Mouse (Mus musculus) spleen, adult 2 months (tissue): Measurements from ENCODE around the gene Frat2. TPM values are rescaled to one million over a fixed set of nuclear protein-coding genes. Genes with fewer than 3 reads are reported as not detected.

Experiments
- DNase-seq, 2 experiments: peaks; one replicate each; pipeline versions ENCODE4 v3.0.0 to v3.0.0-alpha.2; 2012 to 2021; ENCODE audit warnings: low spot score in 2 of 2, low read depth in 1 of 2
- H3K27ac ChIP-seq: fragments of 200-500 bp; 2 replicates; pipeline ENCODE4 v1.5.1; 2012; ENCODE audit warnings: low read length, inconsistent platforms; ENCODE audit not compliant: insufficient read depth
- H3K27me3 ChIP-seq: fragments of 200-500 bp; 2 replicates; pipeline ENCODE4 v1.6.1; 2012; ENCODE audit warnings: mild to moderate bottlenecking, moderate library complexity, low read length, inconsistent platforms; ENCODE audit not compliant: control insufficient read depth, insufficient read depth
- H3K36me3 ChIP-seq: fragments of 200-500 bp; 2 replicates; pipeline ENCODE4 v1.6.1; 2012; ENCODE audit warnings: mild to moderate bottlenecking, low read length, inconsistent platforms; ENCODE audit not compliant: control insufficient read depth, insufficient read depth
- H3K4me1 ChIP-seq: fragments of 200-500 bp; 2 replicates; pipeline ENCODE4 v1.6.1; 2011; ENCODE audit warnings: inconsistent platforms; ENCODE audit not compliant: control insufficient read depth, insufficient read depth, insufficient read length
- H3K4me3 ChIP-seq: fragments of 200-500 bp; 2 replicates; pipeline ENCODE4 v1.5.1; 2011; ENCODE audit warnings: mild to moderate bottlenecking, inconsistent platforms; ENCODE audit not compliant: insufficient read depth, insufficient read length; ENCODE audit errors: extremely low read depth
- CTCF ChIP-seq: fragments of 200-500 bp; IDR thresholded peaks from 2 replicates; pipeline ENCODE4 v1.5.1; 2011; ENCODE audit warnings: mild to moderate bottlenecking, inconsistent platforms; ENCODE audit not compliant: insufficient read depth, insufficient read length, insufficient replicate concordance; ENCODE audit errors: extremely low read depth
- POLR2A ChIP-seq: fragments of 200-500 bp; IDR thresholded peaks from 2 replicates; pipeline ENCODE4 v1.6.1; 2011; ENCODE audit warnings: low read depth, low read length, inconsistent platforms
- WGBS: fragments of 180-500 bp; shearing (Covaris S2); methylation state at CpG from one replicate; pipeline ENCODE4 v1.1.7; 2018; 5-methylcytosine and 5-hydroxymethylcytosine counted together
- polyA plus RNA-seq: library from polyadenylated mRNA; depleted of rRNA; stranded (reverse); fragments of >200 nt; gene quantifications from 2 replicates; pipeline ENCODE4 v1.2.3, GENCODE M21; 2012; rRNA removed

Frat2 gene
- polyA plus RNA-seq, 1 experiment, result 7.6 TPM

DNA sequence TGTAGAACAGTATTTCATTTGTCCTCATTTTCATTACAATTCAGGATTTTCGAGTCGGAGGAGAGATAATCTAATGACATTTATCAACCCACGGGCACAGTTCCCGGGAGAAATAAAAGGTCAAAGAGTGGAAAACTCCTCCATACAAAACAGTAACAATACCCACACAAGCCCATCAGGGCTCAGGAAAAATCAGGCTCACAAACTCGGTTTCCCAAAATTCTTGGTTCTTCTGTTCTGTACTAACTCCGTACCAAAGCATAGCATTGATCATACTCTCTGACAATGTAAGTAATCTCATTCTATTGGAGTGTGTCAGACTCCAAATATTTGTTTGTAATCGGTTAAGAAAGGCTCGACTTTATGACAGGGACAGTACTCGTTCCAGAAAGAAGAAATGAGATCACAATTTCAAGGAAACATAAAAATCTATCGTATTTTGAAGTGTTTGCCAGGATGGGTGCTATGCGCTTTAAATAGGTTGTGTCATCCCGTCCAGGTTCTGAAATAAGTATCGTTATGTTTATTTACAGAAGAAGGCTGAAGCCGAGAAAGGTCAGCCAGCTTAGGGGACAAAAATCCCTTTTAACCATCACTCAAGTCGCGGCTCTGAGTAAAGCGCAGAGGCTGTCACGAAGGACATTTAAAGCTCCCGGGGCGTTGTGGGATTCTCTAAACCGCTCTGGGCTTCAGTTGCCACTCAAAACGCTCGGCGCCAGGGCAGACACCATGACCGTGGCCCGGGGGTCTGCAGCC is 46.8 kb downstream of the Frat2 start:
- Histone ChIP-seq H3K4me1 (no peaks in the 10 kb centered on the region; the same call in 1 of the 2 replicates), H3K36me3 (no peaks in the 10 kb centered on the region), H3K4me3 (peak overlapping the region; percentile 97), H3K27ac (peak overlapping the region; percentile 26), H3K27me3 (no peaks in the 10 kb centered on the region)
- DNase-seq, result no peak
- no peak for TF ChIP-seq POLR2A
- 7% methylated on average over 26 of the region's 26 CpGs for WGBS

DNA sequence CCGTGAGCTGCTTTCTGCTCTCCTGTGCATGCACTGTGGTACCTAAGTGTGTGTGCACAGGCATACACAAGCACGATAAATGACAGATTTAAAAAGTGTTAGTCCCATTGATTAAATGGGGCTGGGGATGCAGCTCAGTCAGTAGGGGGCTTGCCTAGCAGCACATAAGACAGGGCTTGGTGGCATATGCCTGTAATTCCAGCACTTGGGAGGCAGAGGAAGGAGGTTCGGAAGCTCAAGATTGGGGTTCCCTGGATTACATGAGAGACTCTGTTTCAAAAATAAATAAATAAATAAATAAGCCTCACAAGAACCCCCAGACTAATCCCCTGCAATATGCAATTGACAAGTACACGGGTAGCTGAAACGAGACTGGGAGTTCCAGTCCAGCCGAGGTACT is 47.5 kb downstream of the Frat2 start:
- TF ChIP-seq POLR2A, result no peak
- TF ChIP-seq CTCF, result no peak
- 68% methylated on average over 6 of the region's 6 CpGs for WGBS
- H3K36me3 ChIP-seq, result no peaks in the 10 kb centered on the region
- no peaks in the 10 kb centered on the region for H3K27me3 ChIP-seq
- H3K4me1 ChIP-seq, result no peaks in the 10 kb centered on the region; the same call in 1 of the 2 replicates
- no peak for DNase-seq
- H3K4me3 ChIP-seq, result no peak overlapping the region
- no peak overlapping the region for H3K27ac ChIP-seq

DNA sequence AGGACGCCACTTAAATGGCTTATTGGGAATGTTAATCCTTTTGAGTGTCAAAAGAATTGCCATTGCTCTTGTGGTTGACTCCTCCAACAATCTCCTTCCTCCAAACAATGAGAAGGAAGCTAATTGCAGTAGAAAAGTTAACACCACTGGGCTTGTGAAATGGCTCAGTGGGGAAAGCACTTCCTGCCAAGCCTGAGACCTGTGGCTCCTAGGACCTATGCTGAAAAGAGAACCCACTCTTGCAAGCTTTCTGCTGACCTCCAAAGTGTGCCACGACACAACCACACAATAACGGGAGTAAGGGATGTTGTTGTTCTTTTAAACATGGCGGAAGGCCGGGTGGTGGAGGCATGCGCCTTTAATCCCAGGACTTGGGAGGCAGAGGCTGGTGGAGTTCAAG is 50.4 kb downstream of the Frat2 start:
- WGBS, result 77% methylated on average over 6 of the region's 6 CpGs
- Histone ChIP-seq H3K36me3 (no peaks in the 10 kb centered on the region), H3K4me1 (no peaks in the 10 kb centered on the region; the same call in 1 of the 2 replicates), H3K27me3 (no peaks in the 10 kb centered on the region), H3K27ac (no peak overlapping the region), H3K4me3 (no peak overlapping the region)
- no peak for DNase-seq
- no peak for TF ChIP-seq CTCF
- no peak for TF ChIP-seq POLR2A

DNA sequence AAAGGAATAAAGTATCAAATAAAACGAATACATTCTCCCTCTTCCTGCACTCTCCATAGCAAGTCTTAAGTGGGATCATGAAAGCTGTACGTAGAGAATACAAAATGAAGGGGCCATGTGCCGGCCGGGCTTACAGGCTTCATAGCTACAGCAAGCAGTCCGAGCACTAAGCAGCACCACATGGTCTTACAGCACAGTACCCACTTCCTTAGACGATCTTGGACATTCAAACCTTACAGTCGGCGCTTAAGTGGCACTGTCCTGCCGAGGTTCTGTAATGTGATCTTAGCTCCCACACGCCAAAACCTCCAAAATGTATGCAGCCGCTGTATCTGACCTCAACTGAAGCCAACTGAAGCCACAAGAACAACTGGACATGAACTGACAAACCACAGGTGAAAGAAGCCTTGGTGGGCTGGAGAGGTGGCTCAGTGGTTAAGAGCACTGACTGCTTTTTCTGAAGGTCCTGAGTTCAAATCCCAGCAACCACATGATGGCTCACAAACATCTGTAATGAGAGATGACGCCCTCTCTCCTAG is 51.1 kb downstream of the Frat2 start:
- no peak for DNase-seq
- Histone ChIP-seq H3K27me3 (no peaks in the 10 kb centered on the region), H3K4me3 (no peak overlapping the region), H3K27ac (no peak overlapping the region), H3K36me3 (no peaks in the 10 kb centered on the region), H3K4me1 (no peaks in the 10 kb centered on the region)
- 42% methylated on average over 12 of the region's 12 CpGs for WGBS
- no peak for TF ChIP-seq CTCF
- TF ChIP-seq POLR2A, result no peak

DNA sequence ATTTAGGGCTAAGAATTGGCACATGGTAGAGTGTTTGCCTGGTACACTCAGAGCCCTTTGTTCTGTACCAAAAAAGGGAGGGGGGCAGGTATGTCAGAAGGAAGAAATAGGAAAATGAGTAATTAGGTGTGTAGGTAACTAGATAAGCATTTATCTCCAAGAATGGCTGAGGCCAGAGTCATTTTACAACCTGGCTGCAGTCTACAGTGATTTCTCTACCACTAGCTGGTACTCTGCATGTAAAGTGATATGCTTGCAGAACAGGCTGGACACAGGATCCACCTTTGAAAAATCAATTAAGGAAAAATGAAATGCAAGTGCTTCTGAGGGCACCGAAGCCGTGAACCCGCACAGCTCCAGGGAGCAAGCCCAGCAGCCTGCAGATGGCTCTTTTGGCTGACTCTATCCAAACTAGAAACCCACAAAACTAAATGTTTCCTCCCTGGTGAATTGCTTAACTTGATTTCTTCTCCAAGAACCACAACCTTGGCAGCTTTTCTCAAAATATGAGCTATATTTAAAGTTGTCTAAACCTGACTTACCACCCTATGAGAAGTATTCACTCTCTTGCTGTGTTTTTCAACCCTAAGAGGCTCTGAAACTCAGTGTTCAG is 51.7 kb downstream of the Frat2 start:
- no peak for DNase-seq
- H3K27me3 ChIP-seq, result no peaks in the 10 kb centered on the region
- H3K27ac ChIP-seq, result no peak overlapping the region
- no peaks in the 10 kb centered on the region for H3K36me3 ChIP-seq
- TF ChIP-seq CTCF (no peak), POLR2A (no peak)
- H3K4me1 ChIP-seq, result no peaks in the 10 kb centered on the region
- 24% methylated on average over 3 of the region's 3 CpGs for WGBS
- no peak overlapping the region for H3K4me3 ChIP-seq

Other genes starting within 250 kb of the Frat2 start
- gene Slit1, start 104.5 kb downstream of the Frat2 start, polyA plus RNA-seq, result 0.66 and 0.78 TPM in 2 replicates
- gene Arhgap19, start 46.1 kb downstream of the Frat2 start, polyA plus RNA-seq, result 4.8 and 8.5 TPM in 2 replicates
- gene Frat1, start 18.2 kb downstream of the Frat2 start, polyA plus RNA-seq, result 7.6 and 12.7 TPM in 2 replicates
- 7.0 and 9.2 TPM in 2 replicates for gene Rrp12, start 48.0 kb upstream of the Frat2 start, polyA plus RNA-seq
- gene Pgam1, start 63.8 kb upstream of the Frat2 start, polyA plus RNA-seq, result 62.8 and 96.9 TPM in 2 replicates
- 10.5 and 11.0 TPM in 2 replicates for gene Exosc1, start 85.3 kb upstream of the Frat2 start, polyA plus RNA-seq
- 68.0 and 74.0 TPM in 2 replicates for gene Zdhhc16, start 85.3 kb upstream of the Frat2 start, polyA plus RNA-seq
- 64.6 and 68.5 TPM in 2 replicates for gene Mms19, start 133.0 kb upstream of the Frat2 start, polyA plus RNA-seq
- 18.6 and 19.3 TPM in 2 replicates for gene Ubtd1, start 133.6 kb upstream of the Frat2 start, polyA plus RNA-seq
- 6.3 and 6.8 TPM in 2 replicates for gene Ankrd2, start 187.9 kb upstream of the Frat2 start, polyA plus RNA-seq
- 1.6 and 2.0 TPM in 2 replicates for gene Hoga1, start 197.5 kb upstream of the Frat2 start, polyA plus RNA-seq
- 0.08 and 0.11 TPM in 2 replicates for gene 4933411K16Rik, start 204.1 kb upstream of the Frat2 start, polyA plus RNA-seq
- 1.0 and 1.2 TPM in 2 replicates for gene Morn4, start 238.2 kb upstream of the Frat2 start, polyA plus RNA-seq
- gene Pi4k2a, start 242.3 kb upstream of the Frat2 start, polyA plus RNA-seq, result 22.3 and 25.1 TPM in 2 replicates